Mouse (Mus musculus) mouse trophoblast stem cell (cell line): ENCODE results near the gene Chn2.

Source experiments
- in situ Hi-C, 2 experiments: fragments of 300-500 bp; cut with MseI, MboI; formaldehyde crosslinking; loops; 2 replicates in 1 of 2; 3 replicates in 1 of 2; pipeline ENCODE4 v1.15.1; 2025

The Chn2 gene

GRCm38 (mm10) chr6:54074454-54074853, 35.1 kb downstream of the Chn2 start:
- in situ Hi-C loops = no loop called here

- in situ Hi-C loops = no loop called here
Observed at GRCm38 (mm10) chr6:54075419-54075818, 36.1 kb downstream of the Chn2 start.

DNA sequence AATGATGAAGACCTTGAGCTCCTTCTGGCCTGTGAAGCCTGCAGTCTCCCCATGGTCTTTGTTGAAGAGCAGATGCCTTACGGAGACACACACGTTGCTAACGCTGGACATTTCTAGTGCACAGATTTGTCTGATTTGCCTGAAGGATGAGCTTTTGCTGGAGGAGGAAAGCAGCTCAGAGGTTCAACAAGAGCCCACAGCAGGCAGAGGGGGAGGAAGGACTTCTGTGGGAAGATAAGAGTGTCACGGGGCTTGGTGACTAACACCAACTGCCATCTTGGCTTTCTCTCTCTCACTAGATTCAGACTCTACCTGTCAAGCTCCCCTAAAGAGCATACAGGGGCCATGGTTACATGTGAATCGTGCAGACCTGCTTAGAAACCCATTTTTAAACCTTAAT, 37.3 kb downstream of the Chn2 start:
- in situ Hi-C loops = no loop called here

DNA sequence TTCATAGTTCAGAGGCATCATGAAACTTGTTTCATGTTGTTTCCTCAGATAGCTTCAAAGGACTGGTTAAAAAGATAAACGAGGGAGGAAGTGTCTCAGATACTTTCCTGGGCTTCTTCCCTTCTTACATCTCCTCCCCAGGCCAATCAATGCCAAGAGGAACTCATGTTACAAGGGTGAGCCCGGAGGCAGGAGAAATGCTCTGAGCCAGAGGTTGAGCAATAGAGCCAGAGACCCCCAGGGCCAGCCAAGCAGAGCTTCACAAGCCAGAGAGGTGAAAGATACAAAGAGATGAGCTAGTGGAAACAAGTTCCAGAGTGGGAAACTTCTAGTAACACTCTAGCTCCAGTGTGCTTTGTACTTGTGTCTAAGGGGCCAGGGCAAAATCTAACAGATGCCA, 38.9 kb downstream of the Chn2 start:
- in situ Hi-C loops = no loop called here

DNA sequence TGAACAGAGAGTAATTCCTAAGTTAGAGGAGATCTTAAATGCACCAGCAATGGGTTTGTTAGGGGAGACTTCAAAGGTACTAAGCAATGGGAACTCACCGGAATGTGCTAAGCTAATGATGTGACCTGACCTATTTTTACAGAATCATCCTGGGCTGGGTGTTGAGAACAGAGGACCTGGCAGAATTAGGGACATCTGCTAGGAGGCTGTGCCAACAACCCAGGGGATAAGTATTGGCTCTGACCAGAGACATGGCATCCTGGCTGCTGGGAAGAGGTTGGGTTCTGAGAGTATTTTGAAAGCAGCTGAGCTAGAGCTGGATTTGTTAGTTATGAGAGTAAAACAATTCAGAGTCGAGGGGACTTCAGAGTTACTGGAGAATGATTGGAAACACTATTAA, 40.5 kb downstream of the Chn2 start:
- in situ Hi-C loops = no loop called here

DNA sequence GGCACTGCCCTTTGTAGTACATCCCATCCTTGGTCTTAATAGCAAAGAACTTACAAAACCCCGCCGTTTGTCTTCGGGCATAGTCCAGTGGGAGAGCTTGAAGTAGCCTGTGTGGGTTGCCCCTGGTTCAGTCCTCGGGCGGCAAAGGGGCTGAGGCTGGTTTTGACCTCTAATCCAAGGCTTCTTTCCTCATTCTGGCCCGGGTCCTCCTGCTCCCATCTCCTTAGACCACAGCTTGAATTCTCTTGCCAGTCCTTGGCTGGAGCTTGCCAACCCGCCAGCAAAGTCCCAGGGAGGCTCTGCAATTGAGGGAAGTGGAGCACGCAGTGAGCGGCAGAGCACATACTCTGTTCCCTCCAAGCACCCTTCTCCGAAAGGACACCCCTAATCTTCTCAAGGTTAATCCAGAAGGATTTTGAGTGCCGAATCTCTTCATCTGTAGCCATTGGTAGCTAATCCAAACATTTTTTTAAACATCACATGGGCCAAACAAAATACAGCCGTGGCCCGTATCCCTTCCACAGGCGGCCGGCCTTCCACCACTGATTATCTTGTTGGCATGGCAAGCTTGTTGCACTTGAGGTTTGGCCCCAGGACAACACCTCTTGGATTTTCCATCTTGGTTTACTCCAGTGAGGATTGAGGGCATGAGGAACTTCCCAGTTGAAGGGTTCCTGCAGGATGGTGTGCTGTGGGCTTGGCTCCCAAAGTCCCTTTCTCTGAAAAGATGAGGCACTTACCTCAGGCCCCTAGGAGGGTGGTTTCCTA, 41.3 kb downstream of the Chn2 start:
- in situ Hi-C loops = no loop called here

- in situ Hi-C loops = no loop called here
Observed at GRCm38 (mm10) chr6:54082576-54082975, 43.2 kb downstream of the Chn2 start.

- in situ Hi-C loops = no loop called here
Observed at GRCm38 (mm10) chr6:54084046-54084445, 44.7 kb downstream of the Chn2 start.

DNA sequence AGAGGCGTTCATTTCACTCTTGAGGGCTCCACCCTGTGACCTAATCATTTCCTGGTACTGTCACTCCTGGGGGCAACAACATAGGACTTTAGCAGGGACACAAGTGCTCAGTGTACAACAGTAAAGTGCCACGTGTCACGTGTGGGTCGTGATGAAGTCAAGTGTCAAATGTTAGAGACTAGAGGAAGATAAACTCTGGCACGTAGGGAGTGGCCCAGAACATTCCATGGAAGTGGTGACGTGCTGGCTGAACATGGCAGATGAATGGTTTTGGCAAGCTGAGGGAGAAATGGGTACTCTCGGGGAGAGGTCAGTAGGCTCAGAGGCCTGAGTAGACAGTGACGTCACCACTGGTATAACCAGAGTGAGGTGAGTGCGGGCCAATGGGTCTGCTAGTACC, 45.7 kb downstream of the Chn2 start:
- in situ Hi-C loops = no loop called here

GRCm38 (mm10) chr6:54088168-54088567, 48.8 kb downstream of the Chn2 start:
- in situ Hi-C loops = no loop called here

DNA sequence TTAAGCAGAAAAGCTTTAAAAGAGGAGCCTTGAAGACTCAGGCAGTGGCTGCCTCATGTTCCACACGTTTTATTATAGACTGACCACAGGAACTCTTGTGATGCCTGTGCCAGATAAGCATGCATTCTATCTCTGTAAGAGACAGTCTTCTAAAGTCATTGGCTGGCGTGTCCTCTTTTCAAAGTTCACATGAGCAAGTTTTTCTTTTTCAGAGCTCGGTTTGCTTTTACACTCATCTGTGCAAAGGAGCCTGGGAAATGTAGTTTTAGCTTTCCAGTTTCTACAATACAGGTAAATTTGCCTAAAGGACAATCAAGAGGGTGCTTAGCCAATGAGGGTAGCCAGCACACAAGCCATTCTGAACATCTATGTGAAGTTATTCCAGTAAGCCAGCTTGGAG, 51.5 kb downstream of the Chn2 start:
- in situ Hi-C loops = no loop called here

DNA sequence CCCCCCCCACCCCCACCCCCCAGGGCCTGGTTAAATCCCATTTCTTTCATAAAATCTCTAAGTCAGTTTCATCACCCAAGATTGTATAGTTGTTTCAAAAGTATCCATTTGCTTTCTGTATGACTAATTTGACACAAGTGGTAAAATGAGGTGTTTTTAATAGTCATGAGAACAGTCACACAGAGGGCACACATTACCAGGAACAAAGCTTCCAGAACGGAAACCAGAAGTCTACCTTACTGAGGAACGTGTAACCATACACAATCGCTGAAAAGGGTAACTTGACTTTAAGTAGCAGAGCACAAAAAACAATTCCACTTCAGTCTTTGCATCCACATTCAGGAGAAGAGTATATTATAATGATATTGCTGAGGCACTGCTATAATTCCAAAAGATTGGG, 53.6 kb downstream of the Chn2 start:
- in situ Hi-C loops = no loop called here

DNA sequence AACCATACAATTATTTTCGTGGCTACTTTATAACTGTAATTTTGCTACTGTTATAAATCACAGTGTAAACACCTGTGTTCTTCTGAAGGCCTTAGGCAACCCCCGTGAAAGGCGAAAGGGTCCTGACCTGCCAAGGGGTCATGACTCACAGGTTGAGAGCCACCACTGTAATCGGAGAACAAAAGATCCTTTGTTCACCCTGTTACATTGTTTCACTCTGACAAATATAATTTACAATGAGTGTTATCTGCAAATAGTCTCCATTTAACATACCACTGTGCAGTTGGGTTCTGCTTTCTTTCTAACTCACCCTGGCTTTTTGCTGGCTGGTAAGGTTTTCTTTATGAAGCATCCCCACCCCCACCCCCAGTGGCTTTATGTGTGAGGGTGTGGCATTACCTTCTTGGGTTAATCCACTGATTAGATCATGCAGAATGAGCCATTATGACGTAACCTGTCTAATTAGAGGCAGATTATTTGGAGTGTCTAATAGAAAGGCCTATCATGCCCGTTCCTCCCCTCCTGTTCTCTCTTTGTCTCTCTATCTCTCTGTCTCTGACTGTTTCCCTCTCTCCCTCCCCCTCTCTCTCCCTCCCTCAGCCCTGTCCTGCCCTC, 56.9 kb downstream of the Chn2 start:
- in situ Hi-C loops = no loop called here

- in situ Hi-C loops = no loop called here
Observed at GRCm38 (mm10) chr6:54096836-54097235, 57.5 kb downstream of the Chn2 start.

DNA sequence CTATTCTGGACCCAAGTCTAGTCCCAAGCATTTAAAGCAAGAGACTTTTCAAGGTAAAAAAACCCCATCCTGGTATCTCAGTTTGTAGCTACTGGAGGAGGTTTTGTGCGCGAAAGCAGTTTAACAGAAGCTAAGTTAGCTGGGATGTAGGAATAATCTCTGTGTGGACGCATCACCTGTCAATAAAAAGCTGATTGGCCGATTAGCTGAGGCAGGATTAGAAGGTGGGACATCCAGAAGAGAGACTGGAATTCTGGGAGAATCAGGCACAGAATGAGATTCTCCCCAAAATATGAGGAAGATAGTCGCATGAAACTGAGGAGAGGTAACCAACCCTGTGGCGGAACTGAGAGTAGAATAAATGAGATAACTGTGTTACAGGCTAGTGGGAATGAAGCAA, 59.0 kb downstream of the Chn2 start:
- in situ Hi-C loops = no loop called here

DNA sequence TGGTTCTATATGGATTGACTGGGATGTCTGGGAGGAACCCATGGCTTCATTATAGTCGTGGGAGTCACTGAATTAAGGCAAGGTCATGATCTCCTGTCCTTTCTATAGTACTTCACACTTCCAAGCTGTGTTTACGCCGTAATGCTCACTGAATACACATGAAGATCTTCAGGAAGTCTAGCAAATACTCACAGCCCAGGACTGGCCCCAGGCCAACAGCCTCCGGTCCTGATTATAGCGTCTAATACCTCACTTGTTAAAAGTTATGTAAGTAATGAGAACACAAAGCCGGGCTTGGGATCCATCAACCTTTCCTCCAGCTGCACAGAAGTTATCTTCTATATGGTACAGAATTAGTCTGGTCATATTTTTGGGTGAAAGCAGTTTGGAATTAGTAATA, 60.3 kb downstream of the Chn2 start:
- in situ Hi-C loops = no loop called here

DNA sequence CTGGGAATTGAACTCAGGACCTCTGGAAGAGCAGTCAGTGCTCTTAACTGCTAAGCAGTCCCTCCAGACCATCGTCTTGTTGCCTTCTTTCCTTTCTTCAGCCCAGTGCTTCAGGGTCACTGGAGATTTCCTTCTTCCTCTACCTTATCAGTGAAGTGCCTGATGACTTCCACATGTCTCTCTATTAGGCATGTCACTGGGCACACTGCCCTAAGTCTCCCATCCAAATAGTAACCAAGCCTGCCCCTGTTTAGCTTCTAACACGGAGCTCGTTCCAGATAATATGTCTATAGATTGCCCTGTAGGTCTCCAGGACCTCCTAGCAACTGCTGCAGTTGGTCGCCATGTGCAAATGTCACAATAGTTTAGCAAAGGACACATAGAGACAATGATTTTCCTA, 62.9 kb downstream of the Chn2 start:
- in situ Hi-C loops = no loop called here

- in situ Hi-C loops = no loop called here
Observed at GRCm38 (mm10) chr6:54103276-54103975, 64.1 kb downstream of the Chn2 start.

GRCm38 (mm10) chr6:54111416-54111984, 72.1 kb downstream of the Chn2 start:
- in situ Hi-C loops = no loop called here

GRCm38 (mm10) chr6:54113338-54113737, 74.0 kb downstream of the Chn2 start:
- in situ Hi-C loops = no loop called here

DNA sequence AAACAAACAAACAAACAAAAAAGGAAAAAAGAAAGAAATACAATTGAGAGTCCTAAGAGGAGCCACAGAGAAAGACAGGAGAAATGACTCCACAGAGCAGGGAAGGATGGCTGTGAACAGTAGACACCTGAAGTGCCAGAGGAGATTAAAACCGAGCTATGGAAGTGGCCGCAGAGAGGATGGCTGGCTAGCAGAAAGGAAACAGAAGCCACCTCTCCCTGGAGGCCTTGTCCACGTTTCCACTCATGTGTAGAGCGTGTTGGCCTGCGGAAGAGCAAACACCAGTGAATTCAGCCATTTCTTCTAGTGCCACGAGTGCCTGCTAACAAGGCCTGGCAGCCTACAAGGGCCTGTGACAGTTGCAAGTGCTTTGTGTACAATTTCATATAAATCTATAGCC, 75.1 kb downstream of the Chn2 start:
- in situ Hi-C loops = no loop called here

DNA sequence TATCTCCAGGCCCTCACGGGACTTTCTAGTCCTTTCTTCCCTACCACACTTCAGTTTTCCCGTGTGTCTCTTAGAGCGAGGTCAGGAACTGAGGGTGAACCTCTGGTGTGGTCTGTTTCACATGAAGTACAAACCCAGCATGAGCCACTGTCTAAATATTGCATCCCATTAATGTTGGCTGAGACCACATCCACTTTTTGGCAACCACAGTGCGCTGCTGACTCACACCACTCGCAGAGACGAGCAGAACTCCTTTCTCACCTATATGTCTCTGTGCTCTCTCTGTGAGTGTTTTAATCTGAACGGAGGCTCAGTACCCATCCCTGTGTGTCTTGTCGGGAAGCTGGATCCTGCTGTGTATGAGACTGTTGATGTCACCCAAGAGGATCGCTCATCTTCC, 76.9 kb downstream of the Chn2 start:
- in situ Hi-C loops = no loop called here
